Mouse (Mus musculus): ENCODE measurements around the gene Rfx8.

Rfx8 gene

GRCm38 (mm10) chr1:39734881-39735280, 14.1 kb upstream of the Rfx8 start:
- DNase-seq (ENCODE audit: low read depth, low spot score), result no peak

DNA sequence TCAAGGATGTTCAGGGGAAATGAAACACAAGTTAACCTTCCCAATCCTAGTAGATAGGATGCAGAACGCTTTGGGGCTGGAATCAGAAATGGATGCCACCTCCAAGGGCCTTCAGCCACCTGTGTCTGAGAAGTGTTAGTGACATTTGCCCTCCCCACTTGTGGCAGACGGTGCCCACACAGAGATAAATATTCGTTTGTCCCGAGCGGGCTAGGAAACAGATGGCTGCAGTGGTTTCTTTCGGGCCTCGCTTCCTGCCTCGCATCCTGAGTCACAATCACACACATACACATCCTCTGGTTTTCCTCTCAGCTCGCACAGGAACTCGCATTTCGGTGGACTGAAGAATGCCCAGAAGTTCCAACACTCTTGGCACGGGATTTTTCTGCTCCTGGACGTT, 13.5 kb upstream of the Rfx8 start:
- DNase-seq (ENCODE audit: low read depth, low spot score), result no peak

DNA sequence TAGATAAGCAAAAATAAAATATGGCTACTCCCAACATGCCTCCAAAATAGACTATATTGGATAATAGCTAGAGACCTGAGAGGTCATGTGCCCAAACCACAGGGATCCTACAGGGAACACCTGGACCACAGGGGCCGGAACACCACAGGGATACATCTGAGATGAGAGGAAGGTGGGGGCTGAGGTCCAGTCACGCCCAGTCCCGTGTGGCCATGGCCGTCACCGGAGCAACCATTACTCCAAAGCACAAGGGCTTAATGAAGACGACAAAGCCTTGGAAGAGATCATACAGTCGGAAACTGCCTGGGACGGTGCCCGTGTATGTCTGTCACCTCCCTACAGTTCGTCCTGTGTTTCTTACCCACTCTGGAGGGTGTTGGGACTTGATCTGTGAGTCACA, 13.1 kb upstream of the Rfx8 start:
- DNase-seq (ENCODE audit: low read depth, low spot score), result no peak

- no peak for DNase-seq (ENCODE audit: low read depth, low spot score)
These were observed 11.3 kb upstream of the Rfx8 start for GRCm38 (mm10) chr1:39732081-39732480.

GRCm38 (mm10) chr1:39731543-39731942, 10.7 kb upstream of the Rfx8 start:
- no peak for DNase-seq (ENCODE audit: low read depth, low spot score)

DNA sequence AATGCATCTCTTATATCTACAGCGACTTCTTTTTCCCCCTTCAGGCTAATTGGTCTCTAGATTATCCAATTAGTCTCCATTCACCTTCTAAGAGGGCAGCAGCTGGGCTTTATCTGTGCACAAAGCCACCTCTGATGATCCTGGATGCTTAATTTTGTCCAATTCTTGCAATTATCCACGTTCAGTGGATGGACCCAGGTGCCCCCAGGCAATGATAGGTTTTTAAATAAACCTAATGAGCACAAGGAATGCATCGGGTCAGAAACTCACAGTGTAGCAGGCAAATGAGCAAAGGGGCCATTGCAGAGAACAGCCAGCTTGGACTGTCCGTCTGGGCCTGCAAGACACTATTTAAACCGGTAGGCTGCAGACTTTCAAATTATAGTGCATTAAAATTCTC, 10.1 kb upstream of the Rfx8 start:
- no peak for DNase-seq (ENCODE audit: low read depth, low spot score)

DNA sequence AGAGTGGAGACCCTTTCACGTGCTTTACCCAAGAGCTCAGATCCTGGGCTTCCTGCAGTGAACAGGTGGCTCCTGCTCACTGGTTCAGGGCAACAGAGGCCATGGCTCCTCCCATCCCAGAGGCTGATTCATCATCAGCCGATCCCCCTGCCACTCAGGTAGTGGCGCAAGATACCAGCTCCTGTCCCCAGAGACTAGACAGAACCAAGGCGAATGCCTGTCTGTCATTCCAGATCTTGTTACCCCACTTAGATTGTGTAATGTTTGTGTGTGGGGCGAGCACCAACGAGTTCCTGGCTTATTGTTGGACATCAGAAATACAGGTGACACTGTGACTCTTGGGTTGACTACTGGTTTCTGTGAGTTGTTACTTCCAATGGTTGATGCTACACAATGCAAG, 9.1 kb upstream of the Rfx8 start:
- no peak for DNase-seq (ENCODE audit: low read depth, low spot score)

- no peak for DNase-seq (ENCODE audit: low read depth, low spot score)
These were observed 542 bp upstream of the Rfx8 start for GRCm38 (mm10) chr1:39721351-39721726.

DNA sequence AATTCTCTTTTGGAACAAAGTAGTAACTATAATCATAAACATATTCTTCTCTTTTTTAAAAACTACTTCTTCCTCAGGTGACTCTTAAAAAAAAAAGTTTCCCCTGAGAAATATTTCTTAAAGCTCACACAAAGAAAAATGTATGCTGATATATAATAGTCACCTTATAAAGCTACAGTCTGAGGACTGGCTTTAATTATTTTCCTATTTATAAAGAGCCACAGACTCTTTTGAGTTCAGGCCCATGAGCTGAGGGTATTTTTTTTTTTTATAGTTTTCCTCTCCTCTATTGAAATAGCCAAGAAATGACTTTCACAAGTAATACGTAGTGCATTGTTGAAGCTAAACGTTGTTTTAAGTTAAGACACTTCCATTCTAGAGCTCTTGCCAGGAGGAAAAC, 611 bp downstream of the Rfx8 start:
- no peak for DNase-seq (ENCODE audit: low read depth, low spot score)

DNA sequence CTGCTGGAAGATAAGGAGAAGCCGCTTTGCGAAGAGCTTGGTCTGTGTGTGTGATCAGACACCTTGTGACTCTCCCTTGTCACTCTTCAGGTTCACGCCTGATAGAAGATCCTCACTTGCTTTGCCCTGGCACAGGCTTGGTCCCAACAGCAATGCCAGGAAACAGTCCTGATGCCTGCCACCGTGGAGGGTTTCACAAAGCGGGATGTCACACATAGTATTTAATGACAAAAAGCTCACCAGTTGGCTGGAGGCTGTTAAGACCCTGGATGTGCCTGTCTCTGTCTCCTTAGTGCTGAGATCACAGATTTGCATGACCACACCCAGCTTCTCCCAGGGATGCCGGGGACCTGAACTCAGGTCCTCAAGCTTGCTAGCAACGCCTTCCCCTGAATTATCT, 5.2 kb downstream of the Rfx8 start:
- no peak for DNase-seq (ENCODE audit: low read depth, low spot score)

GRCm38 (mm10) chr1:39714729-39715128, 6.1 kb downstream of the Rfx8 start:
- DNase-seq (ENCODE audit: low read depth, low spot score), result no peak

DNA sequence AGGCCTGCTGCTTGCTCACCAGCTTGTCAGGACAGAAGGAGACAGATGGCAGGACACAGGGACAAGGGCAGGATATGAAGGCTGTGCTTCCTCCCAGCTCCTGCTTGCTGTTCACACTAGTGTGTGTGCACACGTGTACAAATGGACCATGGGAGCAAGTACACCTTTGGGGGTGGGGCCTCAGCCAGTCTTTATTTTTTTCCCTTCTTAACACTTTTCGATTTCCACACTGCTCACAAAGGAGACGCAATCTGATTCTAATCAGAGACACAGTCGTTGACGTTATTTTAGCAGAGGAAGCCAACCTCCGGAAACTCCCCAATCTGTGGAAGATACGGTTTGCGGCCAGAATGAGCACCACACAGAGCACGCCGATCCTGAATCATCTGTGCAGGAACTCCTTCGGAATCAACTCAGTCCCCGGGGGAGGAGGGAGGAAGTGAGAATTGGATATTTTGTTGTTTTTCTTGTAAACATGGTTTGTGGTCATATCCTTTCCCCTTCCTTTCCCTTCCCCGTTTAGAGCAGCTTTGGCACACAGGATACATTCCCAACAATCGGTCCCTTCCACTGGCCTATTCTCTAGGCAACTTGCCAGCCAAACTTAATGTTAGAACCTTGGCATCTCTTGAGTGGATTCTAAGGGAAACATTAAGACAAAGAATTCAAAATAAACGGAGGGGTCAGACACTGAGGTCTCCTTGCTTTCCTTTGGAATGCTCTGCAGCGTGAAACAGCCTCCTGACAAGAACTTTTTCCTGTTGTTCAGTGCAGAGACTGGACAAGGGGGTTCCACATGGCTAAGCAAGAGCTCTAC, 6.7 kb downstream of the Rfx8 start:
- DNase-seq (ENCODE audit: low read depth, low spot score), result no peak

DNA sequence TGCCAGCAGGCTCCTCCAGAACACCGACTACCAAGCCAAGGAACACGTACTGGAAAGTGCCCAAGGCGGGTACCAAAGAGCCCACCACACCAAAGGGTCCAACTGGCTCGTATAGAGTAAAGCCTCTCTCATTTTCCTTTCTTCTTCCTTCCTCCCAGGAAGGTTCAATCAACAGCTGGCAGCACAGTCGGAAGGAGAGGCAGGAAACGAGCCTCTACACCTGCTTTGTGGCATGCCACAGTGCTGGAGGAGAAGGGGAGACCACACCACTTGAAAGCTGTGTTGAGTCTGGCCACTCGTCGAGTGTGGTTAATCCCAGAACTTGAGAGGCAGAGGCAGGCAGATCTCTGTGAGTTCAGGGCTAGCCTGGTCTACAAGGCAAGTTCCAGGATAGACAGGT, 7.5 kb downstream of the Rfx8 start:
- no peak for DNase-seq (ENCODE audit: low read depth, low spot score)

- DNase-seq (ENCODE audit: low read depth, low spot score), result no peak
These were observed 8.5 kb downstream of the Rfx8 start for GRCm38 (mm10) chr1:39712261-39712660.

GRCm38 (mm10) chr1:39710604-39711003, 10.2 kb downstream of the Rfx8 start:
- no peak for DNase-seq (ENCODE audit: low read depth, low spot score)

- peak; percentile 9 for DNase-seq (ENCODE audit: low read depth, low spot score)
These were observed 10.8 kb downstream of the Rfx8 start for GRCm38 (mm10) chr1:39710016-39710415.

DNA sequence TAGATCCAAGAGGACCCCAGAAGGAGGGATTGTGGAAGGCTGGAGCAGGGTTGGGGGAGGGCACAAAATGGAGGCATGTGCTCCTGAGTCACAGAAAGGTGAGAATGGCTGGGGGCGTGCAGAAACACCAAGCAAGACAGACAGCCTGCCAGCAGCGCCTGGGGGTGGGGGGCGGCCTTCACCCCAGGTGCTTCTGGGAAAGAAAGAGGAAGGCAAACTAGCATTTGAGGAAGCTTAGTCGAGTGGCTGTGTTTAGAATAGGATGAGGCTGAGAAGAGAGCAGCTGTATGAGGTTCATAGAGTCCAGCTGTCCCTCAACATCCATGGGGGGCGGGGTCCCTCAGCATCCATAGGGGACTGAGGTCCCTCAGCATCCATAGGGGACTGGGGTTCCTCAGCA, 12.0 kb downstream of the Rfx8 start:
- peak; percentile 55 for DNase-seq (ENCODE audit: low read depth, low spot score)

GRCm38 (mm10) chr1:39702216-39703046, 18.4 kb downstream of the Rfx8 start:
- no peak for DNase-seq (ENCODE audit: low read depth, low spot score)

DNA sequence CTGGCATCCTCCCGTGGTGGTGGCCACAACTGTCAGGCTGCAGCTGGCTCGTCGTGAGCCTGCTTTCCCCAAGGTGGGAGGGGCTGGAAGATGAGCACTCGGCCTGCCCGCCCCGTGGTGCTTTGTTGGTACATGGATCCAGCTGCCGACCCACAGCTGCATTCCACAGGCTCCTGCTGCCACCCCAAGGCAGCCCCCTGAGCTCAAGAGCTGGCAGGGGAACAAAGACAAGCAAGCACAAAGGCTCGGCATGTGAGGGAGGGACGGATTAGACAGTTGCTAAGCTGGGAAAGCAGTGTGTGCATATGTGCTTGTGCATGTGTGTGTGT, 19.6 kb downstream of the Rfx8 start:
- no peak for DNase-seq (ENCODE audit: low read depth, low spot score)

DNA sequence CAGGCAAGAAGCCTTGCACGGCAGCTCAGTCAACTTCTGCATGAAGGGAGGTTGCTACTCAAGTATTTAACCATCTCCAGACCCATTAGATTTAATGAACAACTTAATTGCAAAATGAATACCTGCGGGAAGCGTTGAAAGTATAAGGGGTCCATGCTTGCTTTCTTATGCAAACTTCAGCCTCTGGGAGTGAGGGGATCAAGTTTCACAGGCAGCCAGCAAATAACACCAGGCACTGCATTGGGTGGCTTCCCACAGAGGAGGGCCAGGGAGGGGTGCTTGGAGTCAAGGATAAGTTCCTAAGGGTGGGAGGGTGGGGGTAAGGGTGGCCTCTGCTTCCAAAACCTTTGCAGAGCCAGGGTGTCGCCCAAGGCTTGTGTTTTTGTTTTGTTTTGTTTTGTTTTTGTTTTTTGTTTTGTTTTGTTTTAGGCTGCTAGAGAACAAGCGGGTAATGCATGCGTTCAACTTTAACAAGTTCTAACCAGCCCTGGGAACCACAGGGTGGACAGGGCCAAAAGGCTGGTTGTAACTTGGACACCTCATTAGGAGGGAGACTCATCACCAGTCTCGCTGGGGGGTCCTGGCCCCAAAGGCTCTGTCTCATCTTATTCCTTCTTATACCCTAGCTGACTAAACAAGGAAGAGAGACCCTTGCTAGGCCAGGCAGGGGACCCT, 20.1 kb downstream of the Rfx8 start:
- DNase-seq (ENCODE audit: low read depth, low spot score), result no peak

DNA sequence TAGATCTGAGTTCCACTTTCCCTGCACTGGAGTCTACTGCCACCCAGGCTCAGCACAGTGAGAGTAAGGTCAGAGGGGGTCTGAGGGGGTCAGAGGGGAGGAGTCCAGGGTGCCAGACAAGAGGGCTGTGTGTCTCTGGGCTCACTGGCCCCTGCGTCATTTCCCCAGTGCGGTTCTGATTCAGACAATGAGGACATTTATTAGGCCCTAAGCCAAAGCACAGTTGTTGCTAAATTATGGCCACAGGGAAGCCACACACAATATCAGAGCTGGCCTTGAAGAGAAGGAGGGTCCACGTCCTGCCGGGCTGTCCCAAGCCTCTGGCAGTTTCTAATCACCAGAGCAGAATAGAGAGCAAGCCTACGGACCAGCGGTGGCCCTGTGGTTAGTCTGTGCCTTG, 22.3 kb downstream of the Rfx8 start:
- DNase-seq (ENCODE audit: low read depth, low spot score), result no peak

DNA sequence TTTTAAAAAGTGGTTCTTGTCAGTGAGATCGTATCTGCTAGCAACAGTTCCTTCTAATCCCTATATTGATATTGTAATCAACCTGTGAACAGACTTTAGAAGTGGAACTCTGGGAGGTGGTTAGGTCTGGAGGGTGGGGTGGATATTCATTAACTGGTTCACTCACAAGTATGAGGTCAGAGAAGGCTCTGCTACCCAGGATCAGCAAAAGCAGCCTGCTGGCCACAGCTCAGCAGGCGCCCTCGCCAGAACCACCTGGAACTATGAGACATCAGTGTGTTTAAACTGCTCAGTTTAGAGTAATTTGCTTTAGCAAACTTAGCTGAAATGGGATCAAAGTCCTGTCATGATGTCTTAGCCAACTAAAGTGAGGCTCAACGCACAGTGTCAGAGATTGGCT, 25.6 kb downstream of the Rfx8 start:
- no peak for DNase-seq (ENCODE audit: low read depth, low spot score)

GRCm38 (mm10) chr1:39694756-39695155, 26.0 kb downstream of the Rfx8 start:
- DNase-seq (ENCODE audit: low read depth, low spot score), result no peak

Data from A20 (cell line).